Mouse (Mus musculus): ENCODE data around the gene 1700109H08Rik. TPM values are rescaled to one million over a fixed set of nuclear protein-coding genes. Genes with fewer than 3 reads are reported as not detected.
"Not testable (repeated sequence)": the region's sequence is repeated elsewhere in the genome, so short reads cannot be mapped to it uniquely, and the experiment has no call there.

Gene 1700109H08Rik
- 1.2 and 1.9 TPM in 2 replicates for polyA plus RNA-seq (2012; rRNA removed)
- 0.50 and 0.71 TPM in 2 replicates for polyA plus RNA-seq (2014; fragmentation: Nextera tagmentation; extraction: Ambion mirVana)

GRCm38 (mm10) chr5:3571266-3571665, at the start of gene 1700109H08Rik:
TSS of gene 1700109H08Rik (plus strand) at chr5:3571566.
- no peaks in the 10 kb centered on the region for H3K27me3 ChIP-seq (ENCODE audit: control insufficient read depth, insufficient read depth, low read length)
- WGBS (ENCODE audit: insufficient replicate concordance): 83% methylated on average over 4 of the region's 4 CpGs
- no peak within 1 kb of the TSS for H3K27ac ChIP-seq
- TF ChIP-seq EP300 (IDR thresholded peaks at IDR 0.05; ENCODE audit: low read depth) (no peak), CTCF (IDR thresholded peaks at IDR 0.05; ENCODE audit: low read depth) (no peak)
- no peak within 1 kb of the TSS for H3K9ac ChIP-seq (replicated peaks)
- DNase-seq (ENCODE audit: low read depth in 3 of 3, low spot score in 3 of 3): no peak
- ATAC-seq (ENCODE audit: insufficient read depth): no peak
- peaks cover 59% of the 10 kb centered on the region for H3K36me3 ChIP-seq (replicated peaks; ENCODE audit: control insufficient read depth, insufficient read depth, low read depth)
- H3K4me1 ChIP-seq (replicated peaks; ENCODE audit: control insufficient read depth in 2 of 2, insufficient read depth in 2 of 2, low read length in 1 of 2): no peaks in the 10 kb centered on the region
- H3K9me3 ChIP-seq (ENCODE audit: control insufficient read depth, low read length): no peaks in the 10 kb centered on the region
- H3K4me2 ChIP-seq (ENCODE audit: low read depth): no peak within 1 kb of the TSS
- H3K4me3 ChIP-seq (ENCODE audit: insufficient read depth in 1 of 2, low read depth in 2 of 2, low read length in 2 of 2): no peak within 1 kb of the TSS

DNA sequence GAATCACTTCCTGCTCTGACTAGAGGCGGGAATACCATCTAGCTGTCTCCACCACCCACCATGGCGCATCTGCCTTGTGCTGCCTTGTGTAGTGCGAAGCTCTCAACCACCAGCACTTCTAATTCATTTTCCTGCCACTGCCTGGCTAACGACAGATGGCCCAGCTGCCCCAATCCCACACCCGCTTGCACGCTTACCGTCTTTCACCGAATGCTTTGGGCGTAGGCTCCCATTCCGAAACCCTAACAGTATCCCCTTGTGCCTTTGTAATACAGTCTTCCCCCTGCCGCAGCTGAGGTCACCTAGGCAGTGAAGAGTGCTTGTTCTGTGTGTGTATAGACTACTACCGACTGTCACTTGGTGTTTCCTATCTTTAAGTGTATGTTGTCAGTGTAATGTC, 49.6 kb upstream of the 1700109H08Rik start:
- H3K9me3 ChIP-seq (ENCODE audit: control insufficient read depth, low read length): no peaks in the 10 kb centered on the region
- no peaks in the 10 kb centered on the region for H3K4me1 ChIP-seq (replicated peaks; ENCODE audit: control insufficient read depth in 2 of 2, insufficient read depth in 2 of 2, low read length in 1 of 2)
- H3K4me3 ChIP-seq (ENCODE audit: insufficient read depth in 1 of 2, low read depth in 2 of 2, low read length in 2 of 2): no peak overlapping the region
- no peaks in the 10 kb centered on the region for H3K27me3 ChIP-seq (ENCODE audit: control insufficient read depth, insufficient read depth, low read length)
- H3K27ac ChIP-seq: no peak overlapping the region
- H3K36me3 ChIP-seq (replicated peaks; ENCODE audit: control insufficient read depth, insufficient read depth, low read depth): no peaks in the 10 kb centered on the region; the same call in 1 of the 2 replicates
- TF ChIP-seq CTCF (IDR thresholded peaks at IDR 0.05; ENCODE audit: low read depth): no peak
- TF ChIP-seq EP300 (IDR thresholded peaks at IDR 0.05; ENCODE audit: low read depth): no peak
- 78% methylated on average over 12 of the region's 12 CpGs for WGBS (ENCODE audit: insufficient replicate concordance)
- H3K9ac ChIP-seq (replicated peaks): no peak overlapping the region
- DNase-seq (ENCODE audit: low read depth in 3 of 3, low spot score in 3 of 3): no peak
- H3K4me2 ChIP-seq (ENCODE audit: low read depth): no peak overlapping the region
- no peak for ATAC-seq (ENCODE audit: insufficient read depth)

DNA sequence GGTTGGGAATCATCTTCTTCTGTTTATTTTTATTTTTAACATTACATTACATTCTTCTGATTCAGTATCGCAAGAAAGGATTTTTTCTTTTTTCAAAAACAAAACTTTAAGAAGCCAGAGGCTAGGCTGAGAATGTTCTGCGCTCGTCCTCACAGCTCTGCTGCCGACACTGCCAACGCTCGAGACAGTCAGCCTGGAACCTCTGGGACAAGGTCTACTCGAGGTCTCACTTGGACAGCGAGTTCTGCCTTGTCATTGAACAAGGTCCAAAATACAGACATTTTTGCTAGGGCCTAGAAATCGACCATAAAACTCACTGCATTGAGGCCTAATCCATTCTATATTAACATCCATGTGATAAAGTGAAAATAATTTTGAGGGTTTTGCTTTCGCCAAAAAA, 48.5 kb upstream of the 1700109H08Rik start:
- Histone ChIP-seq H3K27ac (no peak overlapping the region), H3K9me3 (ENCODE audit: control insufficient read depth, low read length) (no peaks in the 10 kb centered on the region), H3K9ac (replicated peaks) (no peak overlapping the region), H3K4me1 (replicated peaks; ENCODE audit: control insufficient read depth in 2 of 2, insufficient read depth in 2 of 2, low read length in 1 of 2) (no peaks in the 10 kb centered on the region), H3K4me2 (ENCODE audit: low read depth) (no peak overlapping the region), H3K27me3 (ENCODE audit: control insufficient read depth, insufficient read depth, low read length) (no peaks in the 10 kb centered on the region), H3K36me3 (replicated peaks; ENCODE audit: control insufficient read depth, insufficient read depth, low read depth) (no peaks in the 10 kb centered on the region; the same call in 1 of the 2 replicates), H3K4me3 (ENCODE audit: insufficient read depth in 1 of 2, low read depth in 2 of 2, low read length in 2 of 2) (no peak overlapping the region)
- no peak for ATAC-seq (ENCODE audit: insufficient read depth)
- TF ChIP-seq EP300 (IDR thresholded peaks at IDR 0.05; ENCODE audit: low read depth): no peak
- no peak for TF ChIP-seq CTCF (IDR thresholded peaks at IDR 0.05; ENCODE audit: low read depth)
- 77% methylated on average over 10 of the region's 10 CpGs for WGBS (ENCODE audit: insufficient replicate concordance)
- no peak for DNase-seq (ENCODE audit: low read depth in 3 of 3, low spot score in 3 of 3)

- no peak for TF ChIP-seq CTCF (IDR thresholded peaks at IDR 0.05; ENCODE audit: low read depth)
- TF ChIP-seq EP300 (IDR thresholded peaks at IDR 0.05; ENCODE audit: low read depth): no peak
- no peak overlapping the region for H3K27ac ChIP-seq
- 57% methylated on average over 5 of the region's 5 CpGs for WGBS (ENCODE audit: insufficient replicate concordance)
- no peak for ATAC-seq (ENCODE audit: insufficient read depth)
- no peak for DNase-seq (ENCODE audit: low read depth in 3 of 3, low spot score in 3 of 3)
- no peaks in the 10 kb centered on the region for H3K27me3 ChIP-seq (ENCODE audit: control insufficient read depth, insufficient read depth, low read length)
- H3K36me3 ChIP-seq (replicated peaks; ENCODE audit: control insufficient read depth, insufficient read depth, low read depth): no peaks in the 10 kb centered on the region
- no peak overlapping the region for H3K4me3 ChIP-seq (ENCODE audit: insufficient read depth in 1 of 2, low read depth in 2 of 2, low read length in 2 of 2)
- H3K9me3 ChIP-seq (ENCODE audit: control insufficient read depth, low read length): no peaks in the 10 kb centered on the region
- no peaks in the 10 kb centered on the region for H3K4me1 ChIP-seq (replicated peaks; ENCODE audit: control insufficient read depth in 2 of 2, insufficient read depth in 2 of 2, low read length in 1 of 2)
- no peak overlapping the region for H3K9ac ChIP-seq (replicated peaks)
- H3K4me2 ChIP-seq (ENCODE audit: low read depth): no peak overlapping the region
These were observed 44.2 kb upstream of the 1700109H08Rik start for GRCm38 (mm10) chr5:3527041-3527691.

GRCm38 (mm10) chr5:3529585-3530189, 41.7 kb upstream of the 1700109H08Rik start:
- no peak for ATAC-seq (ENCODE audit: insufficient read depth)
- no peak overlapping the region for H3K9ac ChIP-seq (replicated peaks)
- no peak overlapping the region for H3K4me2 ChIP-seq (ENCODE audit: low read depth)
- no peak overlapping the region for H3K27ac ChIP-seq
- no peaks in the 10 kb centered on the region for H3K27me3 ChIP-seq (ENCODE audit: control insufficient read depth, insufficient read depth, low read length)
- H3K36me3 ChIP-seq (replicated peaks; ENCODE audit: control insufficient read depth, insufficient read depth, low read depth): no peaks in the 10 kb centered on the region
- DNase-seq (ENCODE audit: low read depth in 3 of 3, low spot score in 3 of 3): no peak
- 69% methylated on average over 10 of the region's 10 CpGs for WGBS (ENCODE audit: insufficient replicate concordance)
- H3K4me3 ChIP-seq (ENCODE audit: insufficient read depth in 1 of 2, low read depth in 2 of 2, low read length in 2 of 2): no peak overlapping the region
- TF ChIP-seq EP300 (IDR thresholded peaks at IDR 0.05; ENCODE audit: low read depth) (no peak), CTCF (IDR thresholded peaks at IDR 0.05; ENCODE audit: low read depth) (no peak)
- H3K4me1 ChIP-seq (replicated peaks; ENCODE audit: control insufficient read depth in 2 of 2, insufficient read depth in 2 of 2, low read length in 1 of 2): no peaks in the 10 kb centered on the region
- no peaks in the 10 kb centered on the region for H3K9me3 ChIP-seq (ENCODE audit: control insufficient read depth, low read length)

GRCm38 (mm10) chr5:3532048-3532447, 39.3 kb upstream of the 1700109H08Rik start:
- not testable (repeated sequence) for ATAC-seq (ENCODE audit: insufficient read depth); H3K4me1 ChIP-seq (replicated peaks; ENCODE audit: control insufficient read depth in 2 of 2, insufficient read depth in 2 of 2, low read length in 1 of 2)

More at GRCm38 (mm10) chr5:3532048-3532447, 39.3 kb upstream of the 1700109H08Rik start:
- not testable (repeated sequence) for H3K27me3 ChIP-seq (ENCODE audit: control insufficient read depth, insufficient read depth, low read length); H3K36me3 ChIP-seq (replicated peaks; ENCODE audit: control insufficient read depth, insufficient read depth, low read depth); H3K9ac ChIP-seq (replicated peaks); H3K4me3 ChIP-seq (ENCODE audit: insufficient read depth in 1 of 2, low read depth in 2 of 2, low read length in 2 of 2); DNase-seq (ENCODE audit: low read depth in 3 of 3, low spot score in 3 of 3); H3K9me3 ChIP-seq (ENCODE audit: control insufficient read depth, low read length); H3K4me2 ChIP-seq (ENCODE audit: low read depth); H3K27ac ChIP-seq
